Mouse (Mus musculus): ENCODE measurements around the gene Wdr43. TPM values are rescaled to one million over a fixed set of nuclear protein-coding genes. Genes with fewer than 3 reads are reported as not detected.

Wdr43 gene
- polyA plus RNA-seq, 1 experiment, result 6.6 TPM

GRCm38 (mm10) chr17:71662751-71663250 lies 47.1 kb downstream of the Wdr43 start:
- DNase-seq (ENCODE audit: low read depth), result no peak

GRCm38 (mm10) chr17:71663491-71663890 lies 47.8 kb downstream of the Wdr43 start:
- no peak for DNase-seq (ENCODE audit: low read depth)

- DNase-seq (ENCODE audit: low read depth), result no peak
These were observed 48.5 kb downstream of the Wdr43 start for GRCm38 (mm10) chr17:71664172-71664571.

DNA sequence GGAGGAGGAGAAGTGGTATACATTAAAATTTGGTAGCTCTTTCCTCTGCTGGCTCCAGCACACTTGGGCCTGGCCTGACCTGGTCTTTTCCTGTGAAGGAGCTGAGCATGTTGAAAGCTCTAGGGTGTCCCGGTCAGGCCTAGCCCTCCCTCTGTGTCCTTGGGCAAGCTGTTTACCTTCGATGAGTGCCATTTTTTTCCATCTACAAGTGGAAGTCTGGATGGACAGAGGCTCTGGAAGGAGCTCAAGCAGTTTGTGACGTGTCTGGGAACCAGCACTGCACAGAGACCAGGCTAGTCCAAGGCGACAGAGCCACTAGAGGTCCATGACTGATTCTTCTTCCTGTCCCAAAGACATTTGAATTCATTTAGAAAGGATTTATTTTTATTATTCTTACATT lies 49.5 kb downstream of the Wdr43 start:
- no peak for DNase-seq (ENCODE audit: low read depth)

DNA sequence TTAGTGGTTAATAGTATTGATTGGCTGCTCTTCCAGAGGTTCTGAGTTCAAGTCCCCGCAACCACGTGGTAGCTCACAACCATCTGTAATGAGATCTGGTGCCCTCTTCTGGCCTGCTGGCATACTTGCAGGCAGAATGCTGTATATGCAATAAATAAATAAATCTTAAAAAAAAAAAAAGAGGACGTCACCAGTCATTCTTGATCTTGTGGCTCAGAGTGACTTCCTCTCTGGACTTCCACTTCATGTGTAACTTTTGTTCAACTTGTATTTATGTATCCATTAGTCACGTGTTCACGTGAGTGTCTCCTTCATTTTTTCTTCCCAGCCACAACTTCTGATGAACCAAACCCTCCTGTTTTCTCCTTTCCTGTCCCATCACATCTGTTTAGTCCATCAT lies 53.8 kb downstream of the Wdr43 start:
- DNase-seq (ENCODE audit: low read depth), result no peak

DNA sequence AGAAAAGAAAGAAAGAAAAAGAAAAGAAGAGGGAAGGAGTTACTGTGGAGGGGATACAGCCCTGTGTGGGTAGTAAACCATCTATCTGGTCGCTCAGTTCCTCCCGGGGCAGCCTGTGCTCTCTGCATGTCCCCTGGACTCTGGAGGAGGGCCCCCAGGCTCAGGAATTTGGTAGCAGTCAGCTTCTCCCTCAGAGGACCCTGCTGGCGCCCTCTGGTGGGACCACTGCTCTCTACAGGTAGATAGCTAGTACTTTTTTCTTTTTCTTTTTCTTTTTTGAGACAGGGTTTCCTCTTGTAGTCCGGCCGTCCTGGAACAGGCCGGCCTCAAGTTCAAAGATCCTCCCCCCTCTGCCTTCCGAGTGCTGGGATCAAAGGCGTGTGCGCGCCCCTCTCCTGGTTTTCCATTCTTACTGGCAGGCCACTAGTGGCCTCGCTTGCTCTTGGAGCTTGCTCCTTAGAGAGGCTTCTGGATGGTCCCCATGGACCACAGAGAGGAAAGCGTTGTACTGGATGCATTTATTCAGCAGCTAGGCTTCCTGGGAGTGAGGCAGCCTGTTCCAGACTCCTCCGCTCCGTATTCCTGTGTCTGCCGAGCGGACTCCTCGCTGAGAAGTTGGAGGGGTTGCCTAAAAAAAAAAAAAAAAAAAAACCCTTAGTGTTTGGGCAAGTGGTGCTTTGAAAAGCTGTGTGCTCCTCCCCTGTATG lies 56.3 kb downstream of the Wdr43 start:
- no peak for DNase-seq (ENCODE audit: low read depth)

DNA sequence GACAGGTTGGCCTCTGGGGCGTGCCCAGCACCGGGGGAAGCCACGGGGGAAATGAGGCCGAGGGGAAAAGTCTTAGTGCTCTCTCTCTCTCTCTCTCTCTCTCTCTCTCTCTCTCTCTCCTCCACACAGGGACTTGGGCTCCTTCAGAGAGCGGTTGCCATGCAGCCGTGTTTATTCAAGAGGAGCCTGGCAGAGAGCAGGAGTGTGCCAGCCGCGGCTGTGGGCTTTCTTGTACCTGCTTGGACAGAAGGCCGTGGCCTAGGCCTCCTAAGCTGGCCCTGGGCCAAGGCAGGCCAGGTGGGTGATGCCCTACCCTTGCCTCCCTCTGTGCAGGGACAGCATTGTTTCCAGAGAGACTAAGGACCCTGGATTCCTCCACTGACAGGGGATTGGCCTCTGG lies 57.4 kb downstream of the Wdr43 start, which contains the start of gene Togaram2:
Gene Togaram2 (plus strand): TSS at position 170 of the 400 bp plus-strand sequence.
- DNase-seq (ENCODE audit: low read depth), result no peak

- DNase-seq (ENCODE audit: low read depth), result no peak
These were observed 58.2 kb downstream of the Wdr43 start for GRCm38 (mm10) chr17:71673936-71674335.

GRCm38 (mm10) chr17:71674886-71675285 lies 59.2 kb downstream of the Wdr43 start:
- no peak for DNase-seq (ENCODE audit: low read depth)

- DNase-seq (ENCODE audit: low read depth), result no peak
These were observed 66.0 kb downstream of the Wdr43 start for GRCm38 (mm10) chr17:71681666-71682065.

GRCm38 (mm10) chr17:71682379-71682778 lies 66.7 kb downstream of the Wdr43 start:
- no peak for DNase-seq (ENCODE audit: low read depth)

DNA sequence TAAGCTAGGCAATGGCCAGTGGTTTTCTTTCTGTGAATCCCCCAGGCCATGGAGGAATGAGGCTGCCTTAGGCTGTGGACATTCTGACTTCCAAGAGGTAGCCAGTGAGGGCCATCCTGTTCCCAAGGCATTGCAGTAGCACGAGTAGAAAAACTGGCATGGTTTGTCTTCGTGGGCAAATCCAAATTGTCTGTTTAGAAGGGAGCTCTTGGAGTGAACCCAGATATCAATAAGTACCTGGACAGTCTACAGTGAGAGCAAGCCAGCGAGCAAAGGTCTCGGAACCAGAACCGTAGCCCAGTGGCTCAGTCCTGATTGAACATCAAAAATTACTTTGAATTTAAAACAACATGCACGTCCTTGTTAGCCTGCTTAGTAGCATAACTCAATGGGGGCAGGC lies 67.6 kb downstream of the Wdr43 start:
- no peak for DNase-seq (ENCODE audit: low read depth)

DNA sequence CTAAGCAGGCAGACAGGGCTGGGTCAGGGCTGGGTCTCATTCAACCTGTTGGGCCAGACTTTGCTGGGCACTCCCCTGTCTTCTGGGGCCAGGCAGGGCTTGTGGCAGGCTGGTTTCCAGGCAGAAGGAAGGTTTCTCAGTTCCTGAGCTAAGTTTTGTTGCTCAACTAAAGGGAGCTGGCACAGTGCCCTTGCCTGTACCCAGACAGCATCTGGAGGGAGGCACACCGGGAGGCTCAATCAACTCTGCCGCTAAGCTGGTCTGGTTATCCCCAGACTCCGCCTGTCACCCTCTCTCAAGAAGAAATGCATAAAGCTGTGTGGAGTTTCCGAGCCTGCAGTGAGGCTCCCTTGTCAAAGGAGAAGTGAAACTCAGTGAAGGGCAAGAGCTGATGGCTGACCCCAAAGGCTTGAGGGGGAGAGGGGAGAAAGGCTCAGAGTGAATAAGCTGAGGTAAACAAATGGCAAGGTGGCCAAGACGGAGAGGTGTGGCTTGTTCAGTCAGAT lies 68.5 kb downstream of the Wdr43 start:
- DNase-seq (ENCODE audit: low read depth), result no peak

DNA sequence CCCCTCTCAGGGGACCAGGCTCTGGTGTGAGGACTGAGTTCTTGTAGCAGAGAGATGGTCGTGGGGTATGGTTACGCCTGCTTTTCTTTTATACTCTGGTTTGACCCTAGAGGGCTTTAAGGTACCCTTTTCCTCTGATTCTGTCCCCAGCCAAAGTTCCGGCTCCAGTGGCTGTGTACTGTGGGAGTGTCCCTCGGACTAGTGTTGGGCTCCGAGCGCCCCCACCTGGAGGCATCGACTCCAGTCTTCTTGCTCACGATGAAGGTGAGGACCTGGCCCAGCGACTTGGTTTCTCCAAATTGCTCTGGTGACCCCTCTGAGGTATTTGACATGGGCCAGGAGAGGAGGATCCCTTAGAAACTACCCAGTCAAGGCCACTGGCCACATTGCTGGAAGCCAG lies 71.7 kb downstream of the Wdr43 start:
- no peak for DNase-seq (ENCODE audit: low read depth)

- DNase-seq (ENCODE audit: low read depth), result no peak
These were observed 74.2 kb downstream of the Wdr43 start for GRCm38 (mm10) chr17:71689903-71690302.

DNA sequence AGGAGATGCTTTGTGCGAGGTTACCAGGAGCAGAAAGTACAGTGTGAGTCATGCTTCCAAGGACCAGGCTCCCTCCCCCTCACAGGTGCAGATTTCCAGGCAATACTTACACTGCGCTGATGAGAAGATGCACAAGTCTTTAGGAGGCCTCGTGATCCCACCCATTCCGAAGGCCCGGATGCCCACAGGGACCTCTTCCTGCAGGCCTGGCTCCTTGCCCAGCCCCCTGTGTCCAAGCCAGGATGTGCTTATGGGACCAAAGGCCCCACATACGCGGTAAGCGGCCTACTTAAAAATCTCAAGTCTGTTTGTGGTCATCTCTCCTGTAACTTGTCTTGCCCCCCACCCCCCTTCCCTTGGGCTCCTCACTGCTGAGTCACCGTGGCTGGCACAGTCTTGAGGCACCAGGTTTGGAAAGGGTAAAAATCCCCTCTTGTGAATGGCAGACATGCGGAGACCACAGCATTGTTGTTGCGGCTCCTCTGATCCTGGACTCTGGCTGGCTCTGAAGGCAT lies 75.7 kb downstream of the Wdr43 start:
- DNase-seq (ENCODE audit: low read depth), result no peak

DNA sequence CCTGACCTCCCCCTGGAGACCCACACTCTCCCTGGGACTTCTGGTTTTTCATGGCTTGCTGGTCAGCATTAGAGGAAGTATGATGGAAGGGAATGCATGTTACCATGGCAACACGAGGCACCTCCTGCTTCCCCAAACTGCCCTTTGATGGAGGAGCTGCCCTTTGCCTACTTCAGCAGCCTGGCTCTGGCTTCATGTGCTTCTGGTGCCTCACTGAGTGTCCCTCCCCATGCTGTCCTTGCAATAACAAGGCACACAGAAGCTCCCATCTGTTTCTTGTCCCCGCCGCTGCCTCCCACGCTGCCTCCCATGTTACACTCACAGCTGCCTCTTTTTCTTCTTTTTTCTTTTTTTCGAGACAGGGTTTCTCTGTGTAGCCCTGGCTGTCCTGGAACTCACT lies 77.6 kb downstream of the Wdr43 start:
- no peak for DNase-seq (ENCODE audit: low read depth)

GRCm38 (mm10) chr17:71693780-71694179 lies 78.1 kb downstream of the Wdr43 start:
- no peak for DNase-seq (ENCODE audit: low read depth)

GRCm38 (mm10) chr17:71695151-71695550 lies 79.5 kb downstream of the Wdr43 start:
- DNase-seq (ENCODE audit: low read depth), result no peak

DNA sequence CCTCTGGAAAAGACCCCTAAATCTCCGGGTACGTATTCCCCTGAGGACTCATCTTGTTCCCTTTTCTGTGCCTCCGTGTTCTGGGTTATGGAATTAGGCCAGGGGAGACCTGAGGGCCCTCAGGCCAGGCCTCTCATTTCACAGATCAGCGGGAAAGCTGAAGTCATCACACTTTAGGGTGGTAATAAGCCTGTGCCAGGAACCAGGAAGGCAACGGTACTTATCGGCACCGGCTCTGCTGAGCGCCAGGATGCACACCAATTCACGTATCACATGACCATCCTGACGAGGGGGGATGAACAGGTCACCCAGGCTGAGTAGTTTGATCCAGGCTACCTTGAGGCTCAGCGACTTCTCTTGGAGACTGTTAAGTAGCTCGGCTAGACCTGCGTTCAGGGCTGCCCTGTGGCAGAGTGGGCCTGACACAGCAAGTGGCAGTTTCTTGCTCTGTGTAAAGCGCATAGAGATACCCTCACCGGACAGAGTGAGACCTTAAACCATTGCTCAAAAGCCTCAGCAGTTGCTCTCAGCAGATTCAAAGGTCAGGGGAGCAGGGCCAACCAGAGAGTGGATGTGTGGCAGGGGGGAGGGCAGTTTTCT lies 80.1 kb downstream of the Wdr43 start:
- DNase-seq (ENCODE audit: low read depth), result no peak

- no peak for DNase-seq (ENCODE audit: low read depth)
These were observed 80.7 kb downstream of the Wdr43 start for GRCm38 (mm10) chr17:71696396-71696795.

GRCm38 (mm10) chr17:71697896-71698618 lies 82.4 kb downstream of the Wdr43 start:
- DNase-seq (ENCODE audit: low read depth), result no peak

Measured in gonadal fat pad, adult 2 months (tissue).